Mouse (Mus musculus): Measurements from ENCODE around the gene Xpr1. TPM values are rescaled to one million over a fixed set of nuclear protein-coding genes. Genes with fewer than 3 reads are reported as not detected.
A peak's percentile ranks its signal among the peaks of the same experiment; 100 is the strongest.

The Xpr1 gene
- polyA plus RNA-seq, 1 experiment from 2014 or later, result 14.1 TPM

- Histone ChIP-seq H3K27ac (peak overlapping the region; percentile 68), H3K27me3 (ENCODE audit: insufficient read depth, poor library complexity, severe bottlenecking) (peaks cover 27% of the 10 kb centered on the region), H3K36me3 (no peaks in the 10 kb centered on the region), H3K4me1 (replicated peaks) (peaks cover 39% of the 10 kb centered on the region), H3K4me3 (no peak overlapping the region), H3K9me3 (0 out of 2 replicates have a peak, but pooled peaks cover 3% of the 10 kb centered on the region)
- peak; percentile 36 for DNase-seq (ENCODE audit: low spot score)
- WGBS, result 44% methylated on average over 6 of the region's 6 CpGs
Observed at GRCm38 (mm10) chr1:155427126-155427865, 10.1 kb upstream of the Xpr1 start.

- 54% methylated on average over 6 of the region's 6 CpGs for WGBS
- Histone ChIP-seq H3K4me3 (no peak overlapping the region), H3K9me3 (no peaks in the 10 kb centered on the region)
Observed at GRCm38 (mm10) chr1:155425743-155426315, 8.6 kb upstream of the Xpr1 start.

GRCm38 (mm10) chr1:155425285-155425684 is 8.1 kb upstream of the Xpr1 start:
- WGBS, result 94% methylated on average over 5 of the region's 5 CpGs
- H3K27me3 ChIP-seq (ENCODE audit: insufficient read depth, poor library complexity, severe bottlenecking), result peaks cover 27% of the 10 kb centered on the region

More at GRCm38 (mm10) chr1:155425743-155426315, 8.6 kb upstream of the Xpr1 start:
- H3K4me1 ChIP-seq (replicated peaks), result peaks cover 39% of the 10 kb centered on the region
- H3K27me3 ChIP-seq (ENCODE audit: insufficient read depth, poor library complexity, severe bottlenecking), result peaks cover 27% of the 10 kb centered on the region
- no peak for DNase-seq (ENCODE audit: low spot score)
- no peaks in the 10 kb centered on the region for H3K36me3 ChIP-seq
- H3K27ac ChIP-seq, result no peak overlapping the region

GRCm38 (mm10) chr1:155423801-155424200 is 6.6 kb upstream of the Xpr1 start:
- no peak overlapping the region for H3K4me3 ChIP-seq
- DNase-seq (ENCODE audit: low spot score), result no peak
- H3K27me3 ChIP-seq (ENCODE audit: insufficient read depth, poor library complexity, severe bottlenecking), result peaks cover 23% of the 10 kb centered on the region
- H3K36me3 ChIP-seq, result no peaks in the 10 kb centered on the region
- H3K27ac ChIP-seq, result no peak overlapping the region
- H3K4me1 ChIP-seq (replicated peaks), result peaks cover 31% of the 10 kb centered on the region
- WGBS, result 85% methylated on average over 4 of the region's 4 CpGs
- H3K9me3 ChIP-seq, result no peaks in the 10 kb centered on the region

More at GRCm38 (mm10) chr1:155425285-155425684, 8.1 kb upstream of the Xpr1 start:
- no peaks in the 10 kb centered on the region for H3K9me3 ChIP-seq
- peaks cover 39% of the 10 kb centered on the region for H3K4me1 ChIP-seq (replicated peaks)
- no peak overlapping the region for H3K27ac ChIP-seq
- H3K4me3 ChIP-seq, result no peak overlapping the region
- no peak for DNase-seq (ENCODE audit: low spot score)
- no peaks in the 10 kb centered on the region for H3K36me3 ChIP-seq

GRCm38 (mm10) chr1:155422022-155422421 is 4.8 kb upstream of the Xpr1 start:
- no peak overlapping the region for H3K27ac ChIP-seq
- 94% methylated on average over 7 of the region's 7 CpGs for WGBS
- no peaks in the 10 kb centered on the region for H3K36me3 ChIP-seq
- no peak for DNase-seq (ENCODE audit: low spot score)
- no peaks in the 10 kb centered on the region for H3K9me3 ChIP-seq
- peaks cover 19% of the 10 kb centered on the region for H3K4me1 ChIP-seq (replicated peaks)
- H3K27me3 ChIP-seq (ENCODE audit: insufficient read depth, poor library complexity, severe bottlenecking), result peaks cover 15% of the 10 kb centered on the region
- no peak overlapping the region for H3K4me3 ChIP-seq

- Histone ChIP-seq H3K4me3 (peak overlapping the region; percentile 78), H3K4me1 (replicated peaks) (peaks cover 19% of the 10 kb centered on the region), H3K27ac (peak overlapping the region; percentile 92), H3K36me3 (no peaks in the 10 kb centered on the region), H3K27me3 (ENCODE audit: insufficient read depth, poor library complexity, severe bottlenecking) (no peaks in the 10 kb centered on the region; the same call in 1 of the 2 replicates), H3K9me3 (no peaks in the 10 kb centered on the region)
- WGBS, result 8% methylated on average over 6 of the region's 6 CpGs
- no peak for DNase-seq (ENCODE audit: low spot score)
Observed at GRCm38 (mm10) chr1:155416147-155416700, 991 bp downstream of the Xpr1 start.

- no peaks in the 10 kb centered on the region for H3K36me3 ChIP-seq
- 77% methylated on average over 4 of the region's 4 CpGs for WGBS
- no peaks in the 10 kb centered on the region for H3K9me3 ChIP-seq
- H3K27ac ChIP-seq, result no peak overlapping the region
- H3K4me3 ChIP-seq, result peak overlapping the region; percentile 32
- no peaks in the 10 kb centered on the region for H3K27me3 ChIP-seq (ENCODE audit: insufficient read depth, poor library complexity, severe bottlenecking)
- H3K4me1 ChIP-seq (replicated peaks), result peaks cover 19% of the 10 kb centered on the region
- no peak for DNase-seq (ENCODE audit: low spot score)
Observed at GRCm38 (mm10) chr1:155415421-155415820, 1.8 kb downstream of the Xpr1 start.

GRCm38 (mm10) chr1:155412705-155413104 is 4.5 kb downstream of the Xpr1 start:
- H3K9me3 ChIP-seq, result no peaks in the 10 kb centered on the region
- no peak for DNase-seq (ENCODE audit: low spot score)
- H3K27me3 ChIP-seq (ENCODE audit: insufficient read depth, poor library complexity, severe bottlenecking), result no peaks in the 10 kb centered on the region
- no peak overlapping the region for H3K27ac ChIP-seq
- 90% methylated on average over 2 of the region's 2 CpGs for WGBS
- no peaks in the 10 kb centered on the region for H3K36me3 ChIP-seq
- no peak overlapping the region for H3K4me3 ChIP-seq
- peaks cover 18% of the 10 kb centered on the region for H3K4me1 ChIP-seq (replicated peaks)

GRCm38 (mm10) chr1:155408577-155408966 is 8.6 kb downstream of the Xpr1 start:
- H3K9me3 ChIP-seq, result peaks cover 7% of the 10 kb centered on the region; the same call in 1 of the 2 replicates
- H3K36me3 ChIP-seq, result peaks cover 21% of the 10 kb centered on the region
- peaks cover 3% of the 10 kb centered on the region; the same call in 1 of the 2 replicates for H3K4me1 ChIP-seq (replicated peaks)
- H3K4me3 ChIP-seq, result no peak overlapping the region
- no peaks in the 10 kb centered on the region for H3K27me3 ChIP-seq (ENCODE audit: insufficient read depth, poor library complexity, severe bottlenecking)
- 80% methylated on average over 2 of the region's 2 CpGs for WGBS
- no peak overlapping the region for H3K27ac ChIP-seq
- no peak for DNase-seq (ENCODE audit: low spot score)

- no peaks in the 10 kb centered on the region for H3K27me3 ChIP-seq (ENCODE audit: insufficient read depth, poor library complexity, severe bottlenecking)
- 91% methylated on average over 11 of the region's 11 CpGs for WGBS
- peaks cover 3% of the 10 kb centered on the region; the same call in 1 of the 2 replicates for H3K4me1 ChIP-seq (replicated peaks)
- no peak overlapping the region for H3K27ac ChIP-seq
- no peak overlapping the region for H3K4me3 ChIP-seq
- DNase-seq (ENCODE audit: low spot score), result no peak
- H3K36me3 ChIP-seq, result peaks cover 21% of the 10 kb centered on the region
- peaks cover 7% of the 10 kb centered on the region; the same call in 1 of the 2 replicates for H3K9me3 ChIP-seq
Observed at GRCm38 (mm10) chr1:155407697-155408576, 9.3 kb downstream of the Xpr1 start.

GRCm38 (mm10) chr1:155400056-155400455 is 17.2 kb downstream of the Xpr1 start:
- no peak for DNase-seq (ENCODE audit: low spot score)
- no peaks in the 10 kb centered on the region for H3K4me1 ChIP-seq (replicated peaks)
- H3K9me3 ChIP-seq, result peaks cover 3% of the 10 kb centered on the region; the same call in 1 of the 2 replicates
- H3K4me3 ChIP-seq, result no peak overlapping the region
- H3K36me3 ChIP-seq, result peaks cover 6% of the 10 kb centered on the region; the same call in 1 of the 2 replicates
- 91% methylated on average over 4 of the region's 4 CpGs for WGBS
- no peaks in the 10 kb centered on the region for H3K27me3 ChIP-seq (ENCODE audit: insufficient read depth, poor library complexity, severe bottlenecking)
- no peak overlapping the region for H3K27ac ChIP-seq

- H3K9me3 ChIP-seq, result no peaks in the 10 kb centered on the region
- no peak for DNase-seq (ENCODE audit: low spot score)
- no peak overlapping the region for H3K27ac ChIP-seq
- no peaks in the 10 kb centered on the region for H3K27me3 ChIP-seq (ENCODE audit: insufficient read depth, poor library complexity, severe bottlenecking)
- H3K4me1 ChIP-seq (replicated peaks), result no peaks in the 10 kb centered on the region
- no peak overlapping the region for H3K4me3 ChIP-seq
- H3K36me3 ChIP-seq, result no peaks in the 10 kb centered on the region
- WGBS, result 91% methylated on average over 6 of the region's 6 CpGs
Observed at GRCm38 (mm10) chr1:155394829-155395228, 22.4 kb downstream of the Xpr1 start.

All from hindbrain, embryonic 10.5 days (tissue).